In the genomic region with DNA sequence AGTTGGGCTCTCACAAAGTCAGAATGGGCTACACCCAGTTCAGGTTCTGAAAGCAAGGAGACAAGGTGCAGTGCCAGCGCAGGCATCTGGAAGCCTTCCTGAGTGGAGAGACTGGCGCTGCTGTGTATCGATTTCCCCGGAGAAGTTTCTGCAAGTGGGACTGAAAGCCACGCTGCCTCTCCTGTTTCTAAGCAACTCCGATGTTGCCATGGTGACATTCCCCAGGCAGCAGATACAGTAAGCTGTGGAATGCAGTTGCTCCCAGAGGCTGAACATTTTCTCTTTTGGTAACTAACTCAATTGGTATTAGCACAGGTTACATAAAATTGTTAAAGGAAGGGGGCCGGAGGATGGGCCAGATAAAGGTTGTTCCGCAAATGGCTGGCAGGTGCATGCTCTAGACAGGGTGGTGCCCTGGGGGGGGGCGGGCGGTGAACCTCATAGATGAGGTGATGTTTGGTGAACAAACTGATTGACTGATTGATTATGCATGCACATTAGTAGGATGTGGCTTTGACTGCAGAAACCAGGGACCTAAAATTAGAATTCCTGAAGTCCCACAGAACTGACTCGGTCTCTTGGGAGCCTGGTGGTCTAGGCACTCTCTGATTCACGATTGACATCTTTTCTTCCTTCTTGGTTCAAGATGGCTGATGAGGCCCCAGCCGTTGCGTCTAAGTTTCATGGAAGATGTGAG, we compare ENCODE assay signal across 9 mouse cellular contexts. TPM values are rescaled to one million over a fixed set of nuclear protein-coding genes. Genes with fewer than 3 reads are reported as not detected.
DNase-seq lines count a peak whose midpoint lies in the region; ATAC-seq and TF ChIP-seq lines count a peak whose summit lies in the region.
"Had no signal": no experiment of that assay in that cellular context is flagged by ENCODE, and none has a peak within 500 bp of the region (broad histone marks: within the 10 kb centered on the region; RNA-seq: fewer than 3 reads in every experiment).

No protein-coding gene starts in this region.

- peak; percentile 74 for DNase-seq in heart, adult 18-20 months
- DNase-seq in heart, postnatal 25 days (ENCODE audit: low spot score): no peak
- peak; percentile 54 to 65 for DNase-seq in adrenal gland, postnatal 36 days
- DNase-seq in frontal cortex, adult 2 months (ENCODE audit: extremely low spot score in 1 of 2, low spot score in 1 of 2): peak; percentile 82 to 92
- peak; percentile 82 for DNase-seq in kidney, adult 2 months
- peak; percentile 42 for DNase-seq in limb, embryonic 10.5 days (ENCODE audit: low spot score)
- no peak for DNase-seq in c-Kit-positive CD71-positive TER-119-positive erythroid progenitor cells, embryonic 14.5 days (ENCODE audit: low spot score)

- WGBS in kidney, adult 2 months: 51% methylated on average over 14 of the region's 14 CpGs
- WGBS in limb, embryonic 10.5 days: 84% methylated on average over 14 of the region's 14 CpGs
- 17% methylated on average over 14 of the region's 14 CpGs for WGBS in neural tube, embryonic 14.5 days

- no peak for TF ChIP-seq POLR2A in kidney, adult 2 months (IDR thresholded peaks at IDR 0.05; ENCODE audit: low read depth, low read length)

- H3K9me3 ChIP-seq in limb, embryonic 10.5 days (replicated peaks): no peaks in the 10 kb centered on the region
- H3K9me3 ChIP-seq in neural tube, embryonic 14.5 days (ENCODE audit: control insufficient read depth, low read length): no peaks in the 10 kb centered on the region
- H3K9me3 ChIP-seq: G1E had no signal

- TF ChIP-seq CTCF in kidney, adult 2 months (conservative IDR thresholded peaks at IDR 0.05; ENCODE audit: insufficient read depth, insufficient read length, low read depth, low read length): no peak

- H3K27ac ChIP-seq in kidney, adult 2 months (ENCODE audit: insufficient read depth, low read depth, low read length): peak overlapping the region; percentile 29; the same call in 1 of the 2 replicates
- 0 out of 2 replicates have a peak overlapping the region, but pooled peaks have one; percentile 3 for H3K27ac ChIP-seq in limb, embryonic 10.5 days
- H3K27ac ChIP-seq in neural tube, embryonic 14.5 days (ENCODE audit: low read depth, low read length): peak overlapping the region; percentile 85

- H3K36me3 ChIP-seq in kidney, adult 2 months (ENCODE audit: control insufficient read depth, insufficient read depth, low read length): no peaks in the 10 kb centered on the region
- H3K36me3 ChIP-seq in limb, embryonic 10.5 days: 0 out of 2 replicates have a peak, but pooled peaks cover 8% of the 10 kb centered on the region
- no peaks in the 10 kb centered on the region for H3K36me3 ChIP-seq in neural tube, embryonic 14.5 days (ENCODE audit: control insufficient read depth, insufficient read depth, low read length)

- H3K27me3 ChIP-seq in kidney, adult 2 months (replicated peaks; ENCODE audit: control insufficient read depth, insufficient read depth, low read length): no peaks in the 10 kb centered on the region
- no peaks in the 10 kb centered on the region for H3K27me3 ChIP-seq in limb, embryonic 10.5 days (ENCODE audit: low read depth, poor library complexity, severe bottlenecking)
- H3K27me3 ChIP-seq in neural tube, embryonic 14.5 days (ENCODE audit: control insufficient read depth, insufficient read depth, low read length): no peaks in the 10 kb centered on the region

- H3K4me2 ChIP-seq in neural tube, embryonic 14.5 days (ENCODE audit: low read depth, low read length): peak overlapping the region; percentile 47

- H3K4me3 ChIP-seq in kidney, adult 2 months (ENCODE audit: insufficient read depth, low read depth, low read length): no peak overlapping the region
- no peak overlapping the region for H3K4me3 ChIP-seq in limb, embryonic 10.5 days
- peak overlapping the region; percentile 17 for H3K4me3 ChIP-seq in neural tube, embryonic 14.5 days (ENCODE audit: low read depth, low read length)

- peak overlapping the region; percentile 32; the same call in 1 of the 2 replicates for H3K9ac ChIP-seq in neural tube, embryonic 14.5 days (replicated peaks; ENCODE audit: low read depth, low read length)

- peaks cover 68% of the 10 kb centered on the region for H3K4me1 ChIP-seq in kidney, adult 2 months (ENCODE audit: control insufficient read depth, insufficient read depth, low read length)
- peaks cover 45% of the 10 kb centered on the region for H3K4me1 ChIP-seq in limb, embryonic 10.5 days
- H3K4me1 ChIP-seq in neural tube, embryonic 14.5 days (ENCODE audit: control insufficient read depth, insufficient read depth, low read length): peaks cover 57% of the 10 kb centered on the region

- intact Hi-C loops in heart, postnatal 25 days (cut with DNase I): no loop called here

- peak; percentile 84 for ATAC-seq in neural tube, embryonic 14.5 days (ENCODE audit: low read depth)

RNA-seq across cellular contexts. Expression of a gene that starts 8.4 kb away (rescaled TPM):
- 1,000 to 10,000 TPM; 1,306 to 1,321 TPM for total RNA-seq in heart, adult 18-20 months (2021)
- total RNA-seq in heart, postnatal 25 days (2021): 1,000 to 10,000 TPM in 1 of 2 experiments, 100 to 1,000 TPM in 1; 984 to 1,036 TPM
- 1,000 to 10,000 TPM; 1,035 to 1,192 TPM for total RNA-seq in adrenal gland, postnatal 36 days (2021)
- 1,752 and 1,773 TPM in 2 replicates for polyA plus RNA-seq in frontal cortex, adult 2 months (2012; rRNA removed)
- 1,603 and 1,750 TPM in 2 replicates for polyA plus RNA-seq in kidney, adult 2 months (2012; rRNA removed)
- polyA plus RNA-seq in limb, embryonic 10.5 days (2016; fragmentation: Nextera tagmentation; extraction: Ambion mirVana): 36.2 and 41.0 TPM in 2 replicates
- 144 and 154 TPM in 2 replicates for polyA plus RNA-seq in neural tube, embryonic 14.5 days (2014; fragmentation: Nextera tagmentation; extraction: Ambion mirVana)

Comparison
In these comparisons a context has a peak if more than half of its experiments do, and no peak if none do; other contexts are left out.
1. DNase-seq: peak in heart, adult 18-20 months (2 of 2), adrenal gland, postnatal 36 days (2 of 2), frontal cortex, adult 2 months (2 of 2), kidney, adult 2 months (single experiment) and limb, embryonic 10.5 days (single experiment); none in heart, postnatal 25 days (single experiment) and c-Kit-positive CD71-positive TER-119-positive erythroid progenitor cells, embryonic 14.5 days (single experiment).
2. H3K27ac ChIP-seq: peak in every context shown above with its lines; median percentile 85 in neural tube, embryonic 14.5 days; 29 in kidney, adult 2 months; 3 in limb, embryonic 10.5 days.
3. RNA of a gene that starts 8.4 kb away (polyA plus RNA-seq): 1,752 to 1,773 TPM in frontal cortex, adult 2 months and 1,603 to 1,750 TPM in kidney, adult 2 months; 144 to 154 TPM in neural tube, embryonic 14.5 days and 36.2 to 41.0 TPM in limb, embryonic 10.5 days; every median in the first group is over 10 times any median in the second.